Mouse (Mus musculus) splenic B cell, adult 2 months (primary cell): ENCODE measurements at regions not wholly inside any gene's neighbourhood (a gene's known extent, or its start where the extent isn't known, plus 50 kb on each side); places are given as distances from the start of the nearest gene placed in this dataset.
A peak's percentile ranks its signal among the peaks of the same experiment; 100 is the strongest.
"Not testable (repeated sequence)": the region's sequence is repeated elsewhere in the genome, so short reads cannot be mapped to it uniquely, and the experiment has no call there.

Experiments
- DNase-seq: peaks from one replicate; pipeline ENCODE4 v3.0.0-alpha.2; 2011; ENCODE audit warnings: low read depth, low spot score
- H3K27me3 ChIP-seq: 2 replicates; pipeline ENCODE4 v1.6.1; 2012; ENCODE audit warnings: mild to moderate bottlenecking, low read length, moderate library complexity, mixed read lengths; ENCODE audit not compliant: control insufficient read depth, poor library complexity, insufficient read depth, severe bottlenecking
- H3K36me3 ChIP-seq: 2 replicates; pipeline ENCODE4 v1.6.1; 2012; ENCODE audit warnings: mild to moderate bottlenecking, low read length, moderate library complexity, mixed read lengths; ENCODE audit not compliant: control insufficient read depth, poor library complexity, insufficient read depth, severe bottlenecking

DNA sequence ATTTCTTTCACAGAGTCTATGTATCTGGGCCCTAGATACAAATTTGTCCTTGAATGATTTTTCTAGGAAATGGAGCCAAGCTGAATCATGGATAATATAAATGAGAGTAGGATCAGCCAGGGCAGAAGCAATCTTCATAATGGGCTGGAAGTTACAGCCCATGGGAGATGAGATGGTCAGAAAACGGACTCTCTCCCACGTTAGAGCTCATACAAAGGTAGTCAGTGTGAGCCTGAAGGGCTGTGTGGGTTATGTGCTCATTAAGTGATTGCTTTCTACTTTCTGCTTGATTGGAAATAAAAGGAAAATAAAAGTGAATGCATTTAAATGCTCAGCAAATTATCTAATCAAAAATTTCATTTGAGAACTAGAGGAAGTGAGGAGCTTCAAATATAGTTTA lies 2017.1 kb upstream of the Pcdh20 start:
- Histone ChIP-seq H3K27me3 (no peaks in the 10 kb centered on the region), H3K36me3 (no peaks in the 10 kb centered on the region)
- DNase-seq, result no peak

- H3K27me3 ChIP-seq, result no peaks in the 10 kb centered on the region
- no peaks in the 10 kb centered on the region for H3K36me3 ChIP-seq
- no peak for DNase-seq
Measured at GRCm38 (mm10) chr14:90447971-90448370, 1976.8 kb upstream of the Pcdh20 start.

GRCm38 (mm10) chr14:90432874-90433543 lies 1961.8 kb upstream of the Pcdh20 start:
- no peaks in the 10 kb centered on the region for H3K27me3 ChIP-seq
- DNase-seq, result peak; percentile 1
- no peaks in the 10 kb centered on the region for H3K36me3 ChIP-seq

DNA sequence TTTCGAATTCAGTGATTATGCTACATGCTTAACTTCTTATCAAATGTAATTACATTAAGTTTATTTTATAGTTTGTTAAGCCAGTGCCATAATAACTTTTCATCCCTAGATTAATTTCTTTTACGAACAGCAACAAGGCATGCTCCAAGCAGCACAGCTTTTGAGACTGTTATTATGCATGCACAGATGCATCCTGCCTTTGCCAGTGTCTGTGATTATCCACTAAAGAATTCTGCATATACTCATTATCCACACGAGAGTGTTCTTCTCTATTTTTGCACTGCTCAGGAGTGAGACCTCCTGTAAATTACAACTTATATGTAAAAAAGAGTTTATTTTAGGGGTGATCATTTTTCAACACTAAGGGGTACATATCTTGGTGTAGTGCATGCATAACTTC lies 1941.5 kb upstream of the Pcdh20 start:
- no peak for DNase-seq
- H3K27me3 ChIP-seq, result no peaks in the 10 kb centered on the region
- no peaks in the 10 kb centered on the region for H3K36me3 ChIP-seq

DNA sequence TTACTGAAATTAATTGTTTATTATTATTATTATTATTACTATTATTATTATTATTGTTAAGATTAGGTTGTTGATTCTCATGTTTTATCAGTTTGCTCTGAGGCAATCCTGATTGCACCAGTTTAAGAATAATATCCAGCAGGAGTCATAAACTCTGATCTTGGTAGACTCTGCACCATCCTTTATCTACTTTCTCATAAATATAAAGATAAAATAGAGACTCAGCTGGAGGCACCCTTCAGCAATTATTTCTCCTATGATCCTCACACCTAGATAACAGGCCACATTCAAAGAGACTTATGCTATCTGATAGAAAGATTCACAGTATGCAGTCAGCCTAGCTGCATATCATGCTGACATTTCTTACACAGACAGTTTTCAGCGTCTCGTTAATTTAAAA lies 1935.2 kb upstream of the Pcdh20 start:
- Histone ChIP-seq H3K27me3 (no peaks in the 10 kb centered on the region), H3K36me3 (no peaks in the 10 kb centered on the region)
- no peak for DNase-seq

DNA sequence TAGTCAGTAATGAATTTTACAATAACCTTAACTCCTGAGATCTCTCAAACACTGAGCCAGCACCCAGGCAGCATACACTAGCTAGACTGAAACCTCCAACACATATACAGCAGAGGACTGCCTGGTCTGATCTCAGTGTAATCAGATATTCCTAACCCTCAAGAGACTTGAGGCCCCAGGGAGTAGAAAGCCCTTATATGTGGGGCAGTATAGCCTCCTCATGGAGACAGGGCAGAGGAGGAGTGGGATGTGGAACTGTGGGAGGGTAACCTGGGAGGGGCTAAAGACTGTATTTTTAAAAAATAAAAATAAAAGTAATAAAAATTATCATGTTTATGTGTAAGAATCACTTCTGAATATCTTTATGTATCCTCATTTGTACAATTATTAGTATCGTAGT lies 1934.3 kb upstream of the Pcdh20 start:
- no peak for DNase-seq
- Histone ChIP-seq H3K36me3 (no peaks in the 10 kb centered on the region), H3K27me3 (no peaks in the 10 kb centered on the region)

GRCm38 (mm10) chr14:90367256-90367936 lies 1896.2 kb upstream of the Pcdh20 start:
- Histone ChIP-seq H3K36me3 (no peaks in the 10 kb centered on the region), H3K27me3 (no peaks in the 10 kb centered on the region)
- no peak for DNase-seq

DNA sequence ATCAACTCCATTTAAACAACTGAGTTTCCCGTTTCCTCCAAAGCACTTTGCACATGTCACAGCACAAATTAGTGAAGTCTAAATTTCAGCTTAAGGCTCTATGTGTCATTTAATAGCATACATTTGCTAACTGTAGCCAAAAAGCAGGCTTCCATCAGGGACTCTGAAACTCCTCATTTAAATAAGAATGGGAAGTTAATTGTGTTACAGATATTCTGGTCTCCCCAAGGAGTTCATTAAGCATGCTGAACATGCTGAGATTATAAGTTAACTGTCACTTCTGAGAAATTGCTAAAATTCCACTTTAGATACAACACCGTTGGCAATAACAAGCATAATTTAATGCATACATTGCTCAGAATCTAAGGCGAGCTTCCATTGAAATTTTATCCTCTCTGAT lies 1863.3 kb upstream of the Pcdh20 start:
- Histone ChIP-seq H3K36me3 (no peaks in the 10 kb centered on the region), H3K27me3 (no peaks in the 10 kb centered on the region)
- no peak for DNase-seq

- DNase-seq, H3K36me3 ChIP-seq, H3K27me3 ChIP-seq: not testable (repeated sequence)
Measured at GRCm38 (mm10) chr14:90295456-90295855, 1824.3 kb upstream of the Pcdh20 start.

GRCm38 (mm10) chr14:90246042-90246441 lies 1774.8 kb upstream of the Pcdh20 start:
- H3K27me3 ChIP-seq, result no peaks in the 10 kb centered on the region
- no peaks in the 10 kb centered on the region for H3K36me3 ChIP-seq
- no peak for DNase-seq

- Histone ChIP-seq H3K27me3 (no peaks in the 10 kb centered on the region), H3K36me3 (no peaks in the 10 kb centered on the region)
- DNase-seq, result no peak
Measured at GRCm38 (mm10) chr14:90232661-90233060, 1761.5 kb upstream of the Pcdh20 start.

GRCm38 (mm10) chr14:90200294-90200693 lies 1729.1 kb upstream of the Pcdh20 start:
- no peak for DNase-seq
- H3K36me3 ChIP-seq, result no peaks in the 10 kb centered on the region
- no peaks in the 10 kb centered on the region for H3K27me3 ChIP-seq

- no peak for DNase-seq
- no peaks in the 10 kb centered on the region for H3K36me3 ChIP-seq
Measured at GRCm38 (mm10) chr14:90197791-90198190, 1726.6 kb upstream of the Pcdh20 start.

DNA sequence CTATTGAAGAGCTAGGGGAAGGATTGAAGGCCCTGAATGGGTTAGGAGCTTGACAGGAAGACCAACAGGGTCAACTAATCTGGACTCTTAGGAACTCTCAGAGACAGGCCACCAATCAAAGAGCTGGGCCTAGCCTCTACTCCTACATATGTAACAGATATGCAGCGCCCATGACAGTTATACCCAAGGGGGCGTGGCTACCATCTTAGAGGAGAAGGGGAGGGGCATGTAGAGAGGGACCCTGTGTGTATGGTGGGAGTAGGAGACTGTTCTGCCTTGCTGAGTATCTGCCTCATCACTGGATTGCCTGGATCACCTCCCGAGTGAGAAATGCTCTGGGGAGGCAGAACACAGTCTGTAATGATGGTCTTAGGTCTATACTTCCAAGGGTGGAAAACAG lies 1701.5 kb upstream of the Pcdh20 start:
- Histone ChIP-seq H3K36me3 (no peaks in the 10 kb centered on the region), H3K27me3 (no peaks in the 10 kb centered on the region)
- no peak for DNase-seq

More at GRCm38 (mm10) chr14:90197791-90198190, 1726.6 kb upstream of the Pcdh20 start:
- H3K27me3 ChIP-seq, result no peaks in the 10 kb centered on the region
